Mouse (Mus musculus) right cerebral cortex, adult 18-20 months (tissue): ENCODE data around the gene Ccdc62.

Experiments used
- DNase-seq: peaks from one replicate; pipeline ENCODE4 v3.0.0; 2022; ENCODE audit warnings: mixed read lengths

Ccdc62 gene

DNA sequence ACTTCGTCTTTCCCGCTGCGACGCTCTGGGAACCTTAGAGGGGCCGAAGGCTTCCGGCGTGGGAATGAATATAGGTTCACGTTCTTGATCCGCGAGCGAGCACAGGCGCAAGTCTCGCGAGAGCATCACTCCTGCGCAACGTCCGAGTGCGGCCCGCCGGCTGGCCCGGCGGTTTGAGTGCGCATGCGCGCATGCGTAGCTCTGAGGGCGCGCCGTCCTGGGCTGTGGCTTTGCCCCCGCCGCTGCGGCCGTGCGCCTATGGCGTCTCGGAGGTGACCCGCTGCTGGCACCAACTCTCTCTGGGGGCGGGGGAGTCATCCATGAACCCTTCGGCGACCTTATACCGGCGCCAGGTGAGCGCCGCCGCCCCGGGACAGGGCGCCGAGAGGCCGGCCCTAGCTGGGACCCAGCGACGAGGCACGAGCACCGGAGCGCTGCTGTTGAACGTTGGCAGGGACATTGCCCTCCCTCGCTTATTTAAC, at the start of gene Ccdc62:
Gene Ccdc62 (plus strand): TSS at position 172 of the 482 bp plus-strand sequence.
- DNase-seq: peak; percentile 94

DNA sequence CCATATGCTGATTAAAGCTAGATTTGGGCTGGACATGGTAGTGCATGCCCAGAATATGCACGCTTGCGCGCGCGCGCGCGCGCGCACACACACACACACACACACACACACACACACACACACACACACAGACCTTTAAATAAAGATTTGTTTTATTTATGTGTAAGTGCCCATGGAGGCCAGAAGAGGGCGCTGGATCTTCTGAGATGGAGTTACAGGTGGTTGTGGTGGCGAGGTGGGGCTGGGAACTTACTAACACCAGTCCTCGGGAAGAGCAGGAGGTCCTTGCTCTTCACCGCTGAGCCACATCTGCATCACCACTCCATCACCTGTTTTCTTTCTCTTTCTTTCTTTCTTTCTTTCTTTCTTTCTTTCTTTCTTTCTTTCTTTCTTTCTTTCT, 49.7 kb upstream of the Ccdc62 start:
- DNase-seq: no peak

DNA sequence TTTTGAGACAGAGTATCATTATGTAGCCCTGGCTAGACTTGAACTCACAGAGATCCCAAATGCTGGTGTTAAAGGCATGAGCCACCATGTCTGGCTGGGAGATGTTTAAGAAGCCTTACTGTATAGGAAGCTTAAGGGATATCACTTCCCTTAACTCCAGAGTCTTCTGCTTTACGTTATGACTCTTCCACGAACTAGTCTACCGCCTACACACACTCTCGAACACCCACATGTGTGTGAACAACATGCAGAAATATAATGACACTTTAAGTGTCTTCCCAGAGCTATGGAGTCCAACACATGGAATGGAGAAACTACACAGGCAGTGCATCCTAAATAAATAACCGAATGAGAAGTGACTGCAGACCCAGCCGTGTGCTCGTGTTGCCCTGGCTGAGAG, 46.6 kb upstream of the Ccdc62 start:
- DNase-seq: peak; percentile 32

DNA sequence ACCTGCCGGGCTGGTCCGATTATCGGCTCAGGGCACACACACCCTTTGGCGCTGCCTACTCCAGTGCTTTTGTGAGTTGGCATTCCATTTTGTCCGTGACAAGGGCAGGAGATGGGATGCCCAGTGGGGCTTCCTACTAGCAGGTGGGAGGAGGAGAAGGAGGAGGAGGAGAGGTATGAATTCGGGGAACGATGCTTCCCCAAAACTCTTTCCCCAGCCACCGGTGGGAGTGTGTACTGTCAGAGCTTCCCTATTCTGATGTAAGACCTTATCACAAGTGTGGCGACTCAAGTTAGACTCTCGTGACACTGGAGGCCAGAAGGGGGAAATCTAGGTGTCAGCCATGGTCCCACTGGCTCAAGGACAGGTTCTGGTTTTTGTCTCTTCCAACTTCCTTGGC, 46.1 kb upstream of the Ccdc62 start:
- no peak for DNase-seq

DNA sequence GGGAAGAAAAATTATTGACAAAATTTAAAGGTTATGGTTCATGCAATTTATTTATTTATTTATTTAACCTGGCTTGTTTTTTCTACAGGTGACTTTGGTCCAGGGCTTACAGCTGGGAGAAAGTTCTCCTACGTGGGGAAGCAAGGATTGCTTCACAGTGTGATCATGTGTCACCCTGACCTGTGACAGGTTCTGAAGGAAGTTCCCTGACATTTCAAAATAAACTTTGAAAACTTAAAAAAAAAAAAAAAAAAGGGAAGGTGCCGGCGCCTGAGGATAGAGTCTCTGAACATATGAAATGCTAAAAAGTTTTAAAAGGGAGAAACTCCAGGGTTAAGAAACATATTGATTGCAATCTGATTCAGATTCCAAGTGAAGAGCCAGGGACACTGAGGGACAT, 44.1 kb upstream of the Ccdc62 start:
- DNase-seq: no peak

DNA sequence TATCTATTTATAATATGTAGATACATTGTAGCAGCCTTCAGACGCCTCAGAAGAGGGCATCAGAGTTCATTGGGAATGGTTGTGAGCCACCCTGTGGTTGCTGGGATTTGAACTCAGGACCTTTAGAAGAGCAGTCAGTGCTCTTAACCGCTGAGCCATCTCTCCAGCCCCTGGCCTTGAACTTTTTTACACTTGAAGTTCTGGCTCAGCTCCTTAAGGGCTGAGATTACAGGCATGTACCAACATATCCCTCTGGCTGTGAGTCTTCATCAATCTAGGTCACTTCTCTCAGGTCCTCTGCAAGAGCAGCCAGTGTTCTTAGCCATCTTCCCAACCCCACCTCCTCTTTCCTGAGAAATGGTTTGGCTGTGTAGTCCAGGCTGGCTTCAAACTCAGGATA, 40.2 kb upstream of the Ccdc62 start:
- no peak for DNase-seq

DNA sequence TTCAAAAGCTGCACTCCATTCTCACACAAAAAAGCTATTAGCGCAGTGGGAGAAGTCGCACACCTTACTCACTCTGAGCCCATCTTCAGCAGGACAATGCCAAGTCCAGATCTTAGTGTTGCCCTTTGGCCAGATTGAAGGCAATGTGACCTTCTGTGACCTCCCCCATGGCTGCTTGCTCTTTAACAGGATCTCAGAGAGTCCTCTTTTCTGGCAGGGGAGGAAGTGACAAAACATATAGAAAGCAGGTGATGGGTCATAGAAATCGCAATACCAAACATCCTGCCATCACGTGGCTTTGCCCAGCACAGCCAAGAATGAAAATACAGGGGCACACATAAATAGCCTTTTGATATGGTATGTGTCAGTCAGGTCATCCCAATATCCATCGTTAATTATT, 39.5 kb upstream of the Ccdc62 start:
- DNase-seq: no peak

DNA sequence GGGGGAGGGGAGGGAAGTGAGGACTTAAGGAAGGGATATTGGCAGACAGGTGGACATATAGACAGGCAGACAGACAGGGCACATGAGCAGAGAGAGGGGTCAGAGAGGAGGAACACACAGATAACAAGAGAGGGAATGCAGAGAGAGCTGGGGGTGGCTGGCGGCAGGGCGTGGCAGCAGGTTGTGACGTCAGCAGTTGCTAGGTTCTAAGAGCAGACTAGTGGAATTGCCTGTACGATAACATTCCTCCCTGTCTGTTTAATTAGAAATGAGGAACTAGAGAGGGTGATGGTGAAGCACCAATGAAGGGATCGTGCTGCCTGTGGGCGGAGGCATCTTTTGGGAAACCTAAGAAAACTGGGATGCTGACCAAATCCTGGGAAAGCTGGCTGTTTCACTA, 38.8 kb upstream of the Ccdc62 start:
- peak; percentile 33 for DNase-seq

DNA sequence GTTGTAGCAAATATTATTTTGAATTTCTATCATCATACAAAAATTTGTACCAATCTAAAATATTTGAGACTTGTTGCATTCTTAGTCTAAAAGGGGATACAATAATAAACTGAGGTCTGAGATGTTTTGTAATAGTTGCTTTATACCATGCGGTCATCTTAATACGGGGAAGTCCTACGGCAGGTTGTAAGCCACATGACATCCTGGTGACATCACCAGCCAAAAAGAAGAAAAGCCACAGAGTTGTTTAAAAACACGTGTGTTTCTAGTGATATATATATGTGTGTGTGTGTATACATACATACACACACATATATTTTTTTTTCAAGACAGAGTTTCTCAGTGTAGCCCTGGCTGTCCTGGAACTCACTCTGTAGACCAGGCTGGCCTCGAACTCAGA, 37.0 kb upstream of the Ccdc62 start:
- DNase-seq: no peak

DNA sequence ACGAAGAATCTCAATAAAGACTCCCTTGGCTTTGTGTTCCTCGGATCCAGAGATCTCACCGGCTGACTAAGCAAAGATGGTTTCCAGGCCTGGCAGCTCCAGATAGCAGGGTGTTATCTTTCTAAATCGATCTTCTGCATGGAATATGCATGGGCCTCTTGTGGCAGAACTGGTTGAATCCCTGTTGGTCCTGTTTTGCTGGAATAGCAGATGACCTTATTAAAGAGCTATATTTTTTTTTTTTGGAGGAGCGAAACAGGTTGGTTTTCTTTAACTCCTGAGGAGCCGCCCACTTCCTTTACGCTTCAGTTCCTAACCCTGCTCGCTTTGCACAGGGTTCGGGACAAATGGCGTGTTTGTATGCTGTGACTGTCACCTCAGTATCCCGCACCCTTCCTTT, 34.1 kb upstream of the Ccdc62 start:
- no peak for DNase-seq

DNA sequence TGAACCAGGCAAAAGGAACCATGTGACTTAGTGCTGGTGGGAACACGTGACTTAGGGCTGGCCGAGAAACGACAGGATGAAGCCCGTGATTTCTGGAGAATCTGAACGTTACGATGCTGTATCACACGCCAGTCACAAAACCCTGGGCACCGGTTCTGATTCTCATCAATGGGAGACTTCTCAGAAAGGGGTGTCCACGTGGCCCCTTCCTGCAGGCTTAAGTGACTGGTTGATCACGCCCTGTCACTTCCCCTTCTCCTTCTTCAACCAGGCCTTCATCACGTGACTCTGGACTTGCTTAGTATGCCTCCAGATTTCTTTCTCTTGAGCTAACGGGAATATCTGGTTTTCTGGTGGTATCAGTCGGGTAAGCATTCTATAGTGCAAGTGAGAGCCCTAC, 33.1 kb upstream of the Ccdc62 start:
- no peak for DNase-seq

DNA sequence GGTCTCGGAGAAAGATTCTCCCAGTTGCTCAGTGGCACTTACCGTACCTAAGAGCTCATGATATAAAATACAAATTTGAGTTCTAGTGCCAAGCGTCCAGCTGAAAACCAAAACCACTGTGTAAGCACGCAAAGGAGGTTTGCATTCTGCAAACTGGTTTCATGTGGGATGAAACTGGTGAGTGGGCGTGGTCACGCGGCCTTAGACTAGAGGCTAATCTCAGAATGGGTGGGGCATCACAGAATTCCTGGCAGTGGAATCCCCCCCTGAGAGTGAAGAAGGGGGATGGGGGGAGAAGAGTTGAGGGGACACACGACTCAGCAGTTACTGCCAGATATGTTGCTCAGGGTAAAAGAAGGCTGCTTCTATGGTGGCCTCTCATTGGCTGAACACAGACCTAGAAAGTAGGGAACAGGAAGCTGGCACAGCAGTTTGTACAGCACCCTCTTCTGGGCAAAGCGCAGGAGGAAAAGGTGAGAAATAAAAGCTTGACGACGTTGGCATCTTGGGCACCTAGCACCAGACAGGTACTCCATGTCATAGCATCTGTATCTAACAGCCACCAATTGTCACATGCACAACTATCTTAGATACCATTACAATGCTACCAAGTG, 26.3 kb upstream of the Ccdc62 start:
- DNase-seq: no peak

DNA sequence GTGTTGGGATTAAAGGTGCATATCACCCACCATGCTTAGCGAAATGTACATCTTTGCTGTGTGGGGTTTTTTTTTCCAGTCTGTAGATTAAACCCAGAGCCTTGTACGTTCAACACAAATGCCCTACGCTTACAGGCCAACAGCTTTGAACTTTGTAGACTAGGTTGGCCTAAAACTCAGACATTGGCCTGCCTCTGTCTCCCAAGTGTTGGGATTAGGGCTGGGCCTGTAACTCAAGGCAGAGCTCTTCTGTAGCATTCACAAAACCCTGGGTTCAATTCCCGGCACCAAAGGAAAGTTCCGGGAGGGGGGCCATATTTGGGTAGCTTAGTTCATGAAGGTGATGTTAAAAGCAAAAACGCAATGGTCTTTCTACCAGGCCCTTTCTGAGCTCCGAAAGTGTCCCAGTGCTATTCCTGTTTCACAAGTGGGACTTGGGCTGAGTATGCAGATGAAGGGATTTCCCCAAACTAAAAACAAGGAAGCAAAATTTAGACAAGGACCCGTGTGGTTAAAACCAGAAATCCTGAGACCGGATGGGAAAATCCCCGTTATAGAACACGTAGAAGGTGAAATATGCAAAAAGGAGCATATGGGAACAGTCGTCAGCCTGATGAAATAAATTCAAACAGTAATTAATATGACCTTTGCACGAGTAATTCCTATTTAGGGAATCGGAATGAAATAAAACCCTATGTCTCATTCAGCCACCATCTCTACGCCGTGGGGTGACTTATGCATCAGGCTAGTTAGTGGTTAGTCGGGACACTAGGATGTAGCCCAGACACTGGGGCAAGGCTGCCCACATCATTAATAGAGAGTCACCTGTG, 24.1 kb upstream of the Ccdc62 start:
- no peak for DNase-seq

DNA sequence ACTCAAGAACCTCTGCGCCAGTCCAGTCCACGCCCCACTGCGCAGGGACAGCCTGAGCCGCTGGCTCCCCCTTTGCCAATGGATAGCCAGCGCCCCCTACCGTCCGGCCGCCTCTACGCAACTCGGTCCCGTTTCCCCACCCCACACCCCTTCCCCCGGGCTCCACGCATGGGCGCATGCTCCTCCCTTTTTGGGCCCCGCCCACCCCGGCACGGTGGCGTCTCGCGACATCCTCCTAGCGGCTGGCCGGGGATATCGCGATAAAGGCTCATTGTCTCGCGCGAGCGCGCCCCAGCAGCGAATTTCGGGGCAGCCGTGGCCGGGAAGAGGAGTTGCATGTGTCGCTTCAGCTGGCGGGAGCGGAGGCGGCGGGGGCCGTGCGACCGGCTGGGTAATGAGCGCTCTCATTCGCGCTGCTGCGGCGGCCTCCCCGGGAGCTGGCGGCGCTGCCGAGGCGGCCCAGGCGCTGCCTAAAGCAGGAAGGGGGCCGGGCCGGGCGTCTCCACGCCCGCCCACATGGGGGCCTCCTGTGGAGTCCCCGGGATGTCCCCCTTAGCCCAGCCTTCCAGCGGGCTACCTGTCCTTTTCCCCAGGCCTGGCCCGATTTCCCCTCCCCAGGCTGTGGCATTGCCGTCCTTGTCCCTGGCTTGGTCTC, 23.4 kb upstream of the Ccdc62 start, which contains the start of gene Denr:
Gene Denr (plus strand): TSS at position 200 of the 655 bp plus-strand sequence.
- peak; percentile 98 for DNase-seq

DNA sequence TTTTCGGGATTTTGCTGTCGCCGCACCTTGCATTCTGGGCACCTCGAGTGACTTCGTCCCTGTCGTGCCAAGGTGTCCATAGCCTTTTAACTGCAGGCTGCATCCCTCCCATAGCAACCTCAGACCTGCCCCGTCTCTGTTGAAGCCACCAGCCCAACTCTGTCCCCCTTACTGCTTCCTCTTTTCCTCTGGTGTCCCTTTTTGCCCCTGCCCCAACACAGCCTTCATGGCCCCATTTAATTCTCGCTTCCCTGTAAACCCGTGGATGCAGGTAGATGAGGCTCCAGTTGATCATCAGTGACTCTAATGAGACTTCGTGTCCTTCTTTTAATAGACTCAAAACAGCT, 22.9 kb upstream of the Ccdc62 start:
- no peak for DNase-seq

DNA sequence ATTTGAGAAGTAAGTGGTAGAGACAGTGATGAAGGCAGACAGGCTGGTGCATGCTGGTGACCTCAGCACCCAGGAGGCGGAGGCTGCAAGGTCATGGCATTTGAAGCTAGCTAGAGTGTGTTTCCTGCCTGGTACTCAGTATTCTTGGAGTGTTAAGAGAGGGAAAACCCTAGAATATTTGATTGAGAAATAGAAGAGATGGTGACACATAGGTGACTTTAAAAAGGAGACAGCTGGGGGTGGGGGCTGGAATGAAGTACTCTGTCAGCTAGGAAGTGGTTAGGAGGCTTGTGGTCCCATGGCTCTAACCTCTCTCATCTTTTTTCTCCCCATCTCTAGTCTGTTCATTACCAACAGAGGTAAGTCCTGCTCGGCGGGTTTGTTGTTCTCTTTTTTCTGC, 15.6 kb upstream of the Ccdc62 start:
- DNase-seq: no peak

DNA sequence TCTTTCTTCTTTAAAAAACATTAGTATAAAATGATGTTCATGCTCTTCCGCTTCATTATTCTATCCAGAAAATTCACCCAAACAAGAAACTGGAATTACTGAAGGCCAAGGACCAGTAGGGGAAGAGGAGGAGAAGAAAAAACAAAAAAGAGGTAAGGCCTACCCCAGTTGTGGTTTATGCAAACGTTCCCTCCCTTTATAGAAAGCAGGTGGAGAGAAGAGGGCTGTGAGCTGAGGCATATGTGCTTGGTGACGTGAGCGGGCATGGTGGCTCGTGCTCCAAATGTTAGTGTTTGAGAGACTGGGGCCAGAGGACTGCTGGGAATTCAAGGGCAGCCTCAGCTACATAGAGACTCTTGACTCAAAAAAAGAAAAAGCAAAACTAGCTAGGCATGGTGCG, 8.4 kb upstream of the Ccdc62 start:
- no peak for DNase-seq

DNA sequence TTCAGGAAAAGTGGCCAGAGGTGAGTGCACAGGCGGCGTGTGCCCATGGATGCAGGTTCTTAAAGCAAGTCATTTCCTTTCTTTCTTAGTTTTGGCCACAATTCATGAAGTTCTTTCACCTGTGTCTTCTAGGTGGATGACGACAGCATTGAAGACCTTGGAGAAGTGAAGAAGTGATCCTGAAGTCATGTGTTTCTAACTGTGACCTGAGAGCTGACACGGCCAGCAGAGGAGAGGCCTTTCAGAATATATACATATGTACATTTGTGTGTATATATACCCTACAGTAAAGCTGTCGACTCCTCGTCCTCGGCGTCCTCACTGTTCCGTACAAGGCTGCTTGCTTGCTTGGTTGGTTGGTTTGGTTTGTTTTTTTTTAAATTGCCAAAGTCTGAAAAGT, 3.4 kb upstream of the Ccdc62 start, which contains the start of gene Gm43518:
Gene Gm43518 (plus strand): TSS at position 301 of the 400 bp plus-strand sequence.
- DNase-seq: no peak

DNA sequence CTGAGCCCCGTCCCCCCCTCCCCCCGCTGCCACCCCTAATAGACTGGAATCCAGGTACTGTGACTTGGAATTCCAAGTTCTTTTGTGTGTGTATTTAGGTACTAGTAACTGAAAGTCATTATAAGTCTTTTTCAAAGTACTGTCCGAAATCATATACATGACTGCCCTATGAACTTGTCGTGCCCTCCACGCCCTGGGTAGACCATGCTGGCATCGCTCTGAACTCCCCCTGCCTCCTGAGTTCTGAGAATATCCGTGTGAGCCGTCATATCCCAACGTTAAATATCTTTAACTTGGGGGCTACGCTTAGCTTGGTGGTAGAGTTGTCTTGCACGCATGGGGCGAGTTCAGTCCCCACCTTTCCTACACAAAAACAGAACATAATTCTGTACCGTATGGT, 652 bp downstream of the Ccdc62 start:
- DNase-seq: no peak

DNA sequence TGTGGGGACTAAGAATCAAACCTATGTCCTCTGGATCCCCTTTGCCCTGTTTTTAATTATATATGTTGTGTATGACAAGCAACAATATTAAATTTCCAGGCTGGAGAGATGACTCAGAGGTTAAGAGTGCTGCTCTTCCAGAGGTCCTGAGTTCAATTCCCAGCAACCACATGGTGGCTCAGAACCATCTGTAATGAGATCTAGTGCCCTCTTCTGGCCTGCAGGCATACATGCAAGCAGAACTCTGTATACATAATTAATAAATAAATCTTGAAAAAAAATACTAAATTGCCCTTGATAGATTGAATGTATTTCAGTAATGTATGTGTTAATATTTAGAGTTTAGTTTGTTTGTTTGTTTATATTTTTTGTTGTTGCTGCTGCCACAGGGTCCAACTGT, 2.4 kb downstream of the Ccdc62 start:
- DNase-seq: no peak

DNA sequence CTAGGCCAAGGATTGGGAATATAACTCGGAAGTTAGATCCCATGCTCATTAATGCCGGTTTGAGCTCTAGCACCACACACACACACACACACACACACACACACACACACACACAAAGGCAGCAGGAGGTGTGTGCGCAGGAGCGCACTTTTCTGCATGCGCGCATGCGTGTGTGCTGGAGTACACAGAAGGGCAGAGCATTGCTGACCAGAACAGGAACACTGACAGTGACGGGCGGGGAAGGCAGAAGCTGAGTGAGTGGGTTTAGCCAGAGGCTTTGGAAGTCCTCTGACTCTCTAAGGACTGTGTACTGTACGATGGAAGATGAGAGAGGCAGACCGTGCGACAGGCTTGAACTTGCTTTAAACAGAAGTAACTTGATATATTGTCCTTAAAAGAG, 3.1 kb downstream of the Ccdc62 start:
- DNase-seq: no peak

DNA sequence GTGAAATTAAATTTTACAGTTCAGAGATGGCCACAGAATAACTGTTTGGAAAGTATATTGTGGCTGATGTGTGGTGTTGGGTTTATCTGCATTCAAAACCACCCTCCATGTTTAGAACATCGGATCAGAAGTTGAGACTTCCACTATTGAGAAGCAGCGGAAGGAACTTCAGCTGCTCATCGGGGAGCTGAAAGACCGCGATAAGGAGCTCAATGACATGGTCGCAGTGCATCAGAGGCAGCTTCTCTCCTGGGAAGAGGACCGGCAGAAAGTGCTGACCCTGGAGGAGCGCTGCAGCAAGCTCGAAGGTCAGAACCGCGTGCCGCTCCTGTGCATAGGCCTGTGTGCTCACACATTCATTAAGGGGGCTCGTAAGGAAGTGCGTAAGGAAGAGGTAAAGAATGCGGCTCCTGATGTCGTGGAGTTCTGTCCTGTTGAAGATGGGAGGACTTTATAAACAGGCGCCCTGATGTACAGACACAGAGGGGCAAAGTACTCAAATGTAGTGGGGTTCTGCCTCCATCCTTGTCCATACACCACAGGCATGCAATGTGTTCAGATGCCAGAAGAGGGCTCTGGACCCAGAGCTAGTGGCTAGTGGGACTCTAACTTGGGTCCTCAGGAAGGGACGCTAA, 3.6 kb downstream of the Ccdc62 start:
- no peak for DNase-seq

DNA sequence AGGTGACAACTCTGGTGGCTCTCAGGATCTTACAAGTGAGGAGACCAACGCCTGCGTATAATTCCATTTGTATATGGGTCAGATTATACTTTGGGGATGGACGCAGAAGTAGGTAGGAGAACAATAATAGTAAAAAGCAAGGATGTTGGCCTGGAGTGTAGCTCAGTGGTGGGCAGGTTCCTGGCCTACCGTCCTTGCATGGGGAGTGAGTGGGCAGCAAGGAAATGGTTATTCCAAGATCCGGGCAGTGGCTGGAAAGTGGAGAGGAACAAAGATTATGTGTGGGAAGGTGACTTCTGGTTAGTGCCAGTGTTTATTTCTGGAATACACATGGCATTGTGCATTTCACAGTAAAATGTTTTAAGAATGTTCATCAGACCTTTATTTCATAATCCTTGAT, 5.5 kb downstream of the Ccdc62 start:
- peak; percentile 28 for DNase-seq

DNA sequence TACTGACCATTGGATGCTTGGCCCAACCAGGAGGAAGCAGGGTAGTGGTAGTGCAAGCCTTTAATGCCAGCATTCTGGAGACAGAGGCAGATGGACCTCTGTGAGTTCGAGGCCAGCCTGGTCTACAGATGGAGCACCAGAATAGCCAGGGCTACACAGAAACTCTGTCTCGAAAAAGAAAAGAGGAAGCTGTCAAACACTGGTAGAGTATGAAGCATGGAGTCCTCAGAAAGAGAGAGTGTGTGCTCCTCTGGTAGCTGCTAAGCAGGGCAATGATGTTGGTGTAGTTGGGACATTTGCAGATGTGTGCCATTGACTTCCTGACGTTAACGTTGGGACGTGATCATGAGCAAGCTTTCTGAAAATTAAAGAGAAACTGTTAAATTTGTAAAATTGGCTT, 8.0 kb downstream of the Ccdc62 start:
- DNase-seq: no peak
